Mouse (Mus musculus): ENCODE measurements at regions not wholly inside any gene's neighbourhood (a gene's known extent, or its start where the extent isn't known, plus 50 kb on each side); places are given as distances from the start of the nearest gene placed in this dataset.

DNA sequence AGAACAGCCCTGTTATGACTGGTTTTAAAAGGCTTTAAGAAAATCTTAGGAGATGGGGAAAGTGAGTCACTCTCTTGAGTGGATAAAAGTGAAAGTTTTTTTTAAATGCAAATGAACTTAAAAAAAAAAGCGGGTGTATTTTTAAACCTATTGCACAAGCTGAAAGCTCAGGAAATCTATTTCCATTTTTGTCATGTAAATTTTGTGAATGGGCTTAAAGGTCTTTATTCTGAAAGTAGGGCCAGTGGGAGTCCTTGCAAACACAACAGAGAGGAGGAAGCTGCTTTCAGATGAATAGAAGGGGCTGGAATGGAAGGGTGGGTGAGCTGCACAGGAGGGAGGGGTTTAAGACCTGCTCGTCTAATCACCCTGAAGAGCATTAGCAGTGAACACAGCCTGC is 62.9 kb downstream of the Fam84a start:
- DNase-seq = no peak

GRCm38 (mm10) chr12:14082771-14083170 is 69.1 kb downstream of the Fam84a start:
- DNase-seq = no peak

DNA sequence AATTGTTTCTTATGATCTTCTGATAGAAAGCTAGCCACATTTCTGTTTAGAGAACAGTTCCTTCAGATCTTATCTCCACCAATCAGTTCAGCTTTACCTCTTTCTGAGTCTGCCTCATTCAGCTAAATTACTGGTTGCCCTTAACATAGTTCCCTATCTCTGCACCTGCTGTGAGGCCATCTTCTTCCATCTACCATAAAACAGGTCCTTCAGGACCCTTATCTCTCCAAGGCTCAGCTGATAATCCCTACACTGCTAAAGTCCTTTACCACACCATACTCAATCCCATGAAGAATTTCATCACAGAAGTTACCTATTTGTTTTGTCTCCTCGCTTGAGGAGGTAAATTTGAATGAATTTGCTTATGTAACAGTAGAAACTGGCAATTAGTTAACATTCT is 72.0 kb downstream of the Fam84a start:
- no peak for DNase-seq

DNA sequence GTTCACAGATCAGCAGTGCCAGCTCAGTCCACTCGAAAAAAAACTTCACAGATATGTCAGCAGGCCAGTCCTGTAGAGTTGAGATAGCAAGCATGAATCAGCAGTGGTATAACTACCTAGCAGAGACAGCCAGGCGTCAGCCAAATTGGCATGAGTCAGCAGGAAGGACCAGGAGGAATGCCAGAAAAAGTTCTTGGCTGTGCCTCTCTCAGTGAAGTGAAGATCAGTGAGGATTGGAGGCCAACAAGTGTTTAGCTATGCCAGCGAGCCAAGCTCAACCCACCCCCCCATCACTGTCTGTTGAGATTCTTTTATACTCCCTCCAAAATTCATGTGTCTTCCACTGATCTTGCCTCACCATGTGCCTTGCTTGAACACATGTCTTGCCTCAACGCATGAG is 82.8 kb downstream of the Fam84a start:
- DNase-seq = peak; percentile 63

DNA sequence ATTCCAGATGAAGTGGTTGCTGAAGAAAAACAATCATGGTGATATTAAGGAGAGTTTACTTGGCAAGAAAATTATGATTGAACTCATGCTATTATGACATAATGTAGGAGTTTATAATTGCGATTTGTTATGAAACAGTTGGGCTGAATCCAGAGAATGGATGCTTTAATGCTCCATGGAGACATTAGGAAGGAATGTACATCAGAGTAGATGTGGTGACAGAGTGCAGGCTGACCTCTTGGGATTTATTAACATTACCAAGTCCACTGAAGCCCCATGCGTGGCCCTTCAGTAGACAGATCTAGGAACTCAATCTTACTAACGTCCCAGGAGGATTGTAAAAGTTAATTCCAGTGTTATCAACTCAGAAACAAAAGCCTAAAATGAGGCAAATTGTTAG is 86.5 kb downstream of the Fam84a start:
- DNase-seq = no peak

DNA sequence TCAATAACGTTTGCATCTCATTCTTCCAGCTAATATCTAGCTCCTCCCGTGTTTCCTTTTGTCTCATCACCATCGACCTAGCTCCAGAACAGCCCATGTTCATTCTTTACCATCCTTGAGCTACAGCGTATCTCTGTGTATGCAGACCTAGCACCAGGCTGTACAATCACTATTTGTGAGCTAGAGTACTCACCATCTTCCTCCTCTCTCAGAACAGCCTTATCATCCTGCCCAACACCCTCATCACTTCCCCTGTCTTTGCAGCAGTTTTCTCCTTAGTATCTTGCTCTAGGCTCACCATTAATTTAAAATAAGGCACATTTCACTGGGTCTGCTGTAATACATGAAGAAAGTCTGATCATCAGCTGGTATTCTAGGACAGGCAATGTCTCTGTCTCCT is 88.6 kb downstream of the Fam84a start:
- no peak for DNase-seq

- no peak for DNase-seq
These were observed 95.7 kb downstream of the Fam84a start for GRCm38 (mm10) chr12:14056116-14056515.

- no peak for DNase-seq
These were observed 119.5 kb downstream of the Fam84a start for GRCm38 (mm10) chr12:14032363-14032762.

DNA sequence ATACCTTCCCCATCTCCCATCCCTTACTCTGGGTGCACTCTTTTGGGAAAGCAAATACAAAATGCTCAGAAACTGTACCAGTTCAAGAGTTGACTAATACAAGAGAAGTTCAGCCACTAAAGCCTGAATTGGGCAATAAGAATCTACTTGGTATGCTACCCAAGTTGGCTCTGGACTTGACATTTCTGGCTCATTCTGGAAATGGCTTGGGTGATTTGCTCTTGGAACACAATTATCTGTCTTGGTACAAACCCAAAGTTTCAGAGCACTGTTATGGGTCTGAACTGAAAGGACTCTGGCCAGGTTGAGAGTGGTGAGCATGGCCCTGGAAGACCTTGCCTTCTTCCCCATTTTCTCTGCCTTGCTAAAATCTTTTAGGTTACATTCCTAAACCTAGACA is 136.6 kb downstream of the Fam84a start:
- no peak for DNase-seq

GRCm38 (mm10) chr12:14005991-14006390 is 145.9 kb downstream of the Fam84a start:
- DNase-seq = no peak

GRCm38 (mm10) chr12:14001672-14002071 is 150.2 kb downstream of the Fam84a start:
- DNase-seq = no peak

DNA sequence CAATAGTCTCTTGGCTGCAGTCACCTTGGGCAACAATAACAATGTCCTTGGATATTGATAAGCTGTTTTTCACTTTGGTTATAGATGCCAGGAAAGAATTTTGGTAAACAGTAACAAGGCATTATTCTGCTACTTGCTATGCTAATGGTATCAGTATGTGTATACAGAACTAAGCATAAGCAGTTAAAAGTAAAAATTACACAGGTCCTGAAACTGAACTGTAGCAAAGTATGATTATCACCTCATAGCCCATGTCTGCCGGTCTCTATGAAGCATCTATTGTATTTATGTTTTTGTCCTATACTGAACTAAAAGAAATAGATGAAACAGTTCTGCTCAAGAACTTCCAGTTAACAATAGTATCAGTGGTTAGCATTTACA is 167.5 kb downstream of the Fam84a start:
- no peak for DNase-seq

DNA sequence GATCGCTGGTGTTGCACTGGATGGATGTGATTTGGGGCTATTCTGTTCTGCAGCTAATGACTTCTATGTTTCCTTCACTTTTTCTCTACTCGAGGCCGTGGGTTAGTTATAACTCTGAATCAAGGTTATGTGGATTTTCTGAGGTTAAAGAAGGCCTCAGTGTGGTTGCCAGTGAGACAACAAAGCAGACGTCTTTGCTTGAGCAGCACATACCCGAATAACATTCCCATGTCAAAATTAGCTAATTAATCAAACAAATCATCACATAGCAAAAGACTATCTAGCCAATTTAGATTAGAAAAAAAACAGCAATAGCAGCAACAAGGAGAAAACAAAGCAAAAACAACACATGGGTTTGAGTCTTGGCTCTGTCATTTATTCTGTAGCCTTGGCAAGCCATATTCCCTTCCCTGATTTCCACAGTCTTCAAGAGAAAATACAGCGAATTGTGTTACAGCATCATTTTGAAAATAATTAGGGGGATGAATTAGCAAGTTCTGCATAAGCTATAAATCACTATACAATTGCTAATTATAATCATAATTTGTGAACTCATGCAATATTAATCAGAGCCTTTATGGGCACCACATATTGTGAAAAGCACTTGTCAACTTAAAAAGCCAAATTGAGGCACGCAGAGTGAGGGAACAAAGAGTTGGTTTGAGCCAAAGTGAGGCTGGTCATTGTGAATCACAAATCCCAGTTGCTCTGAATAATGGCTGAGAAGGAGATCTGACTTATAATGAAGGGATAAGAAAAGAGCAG is 168.0 kb downstream of the Fam84a start:
- DNase-seq = no peak

DNA sequence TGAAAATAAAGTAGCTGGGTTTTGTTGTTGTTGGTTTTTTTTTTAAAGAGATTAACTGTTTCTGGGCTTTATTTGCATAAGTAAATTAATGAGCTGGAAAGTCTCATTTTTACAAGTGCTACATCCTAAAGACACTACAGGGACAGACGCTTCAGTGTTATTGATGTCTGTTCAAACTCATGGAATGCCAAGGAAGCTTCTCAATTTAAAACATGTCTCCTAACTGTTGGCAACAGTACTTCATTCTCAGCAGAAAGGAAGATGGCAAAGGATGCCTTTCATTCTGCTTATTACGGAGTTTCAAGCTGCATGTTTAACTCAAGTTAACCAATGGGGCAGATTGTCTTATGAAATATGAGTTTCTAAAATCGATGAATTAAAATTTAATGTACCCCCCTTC is 187.3 kb downstream of the Fam84a start:
- DNase-seq = no peak

DNA sequence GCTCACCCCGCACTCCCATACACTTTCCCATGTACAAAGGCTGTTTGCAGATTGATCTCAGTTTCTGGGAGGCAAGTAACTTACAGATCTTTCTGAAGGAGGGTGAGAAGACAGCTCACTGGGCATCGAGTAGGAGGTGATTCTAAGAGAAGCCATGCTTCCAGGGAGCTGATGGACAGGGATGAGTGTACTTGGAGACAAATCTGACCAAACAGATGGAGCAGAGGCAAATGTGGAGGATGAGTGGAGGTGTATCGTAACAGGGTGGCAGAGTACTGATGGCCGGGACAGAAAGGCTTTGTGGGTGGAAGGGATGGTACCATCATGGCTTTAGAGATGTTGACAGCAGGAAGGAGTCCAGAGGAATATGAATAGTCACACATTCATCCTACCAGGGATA is 212.4 kb downstream of the Fam84a start:
- DNase-seq = no peak

DNA sequence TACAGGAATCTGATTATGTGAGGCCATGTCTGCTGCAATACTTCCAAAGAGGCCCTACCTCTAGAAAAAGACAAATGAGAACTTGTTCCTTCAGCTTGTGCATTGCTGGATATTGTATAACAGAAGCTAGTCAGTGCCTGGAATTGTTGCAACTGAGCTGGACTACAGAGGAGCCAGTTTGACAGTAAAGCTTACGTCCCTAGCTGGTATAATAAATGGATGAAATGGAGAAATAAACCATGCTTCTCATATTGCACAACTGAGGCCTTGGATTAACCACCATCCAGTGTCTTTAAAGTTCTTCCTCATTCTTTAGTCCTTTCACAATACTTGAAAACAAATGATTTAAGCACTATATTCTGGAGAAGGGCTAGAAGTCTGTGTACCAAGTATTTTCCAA is 230.8 kb downstream of the Fam84a start:
- no peak for DNase-seq

DNA sequence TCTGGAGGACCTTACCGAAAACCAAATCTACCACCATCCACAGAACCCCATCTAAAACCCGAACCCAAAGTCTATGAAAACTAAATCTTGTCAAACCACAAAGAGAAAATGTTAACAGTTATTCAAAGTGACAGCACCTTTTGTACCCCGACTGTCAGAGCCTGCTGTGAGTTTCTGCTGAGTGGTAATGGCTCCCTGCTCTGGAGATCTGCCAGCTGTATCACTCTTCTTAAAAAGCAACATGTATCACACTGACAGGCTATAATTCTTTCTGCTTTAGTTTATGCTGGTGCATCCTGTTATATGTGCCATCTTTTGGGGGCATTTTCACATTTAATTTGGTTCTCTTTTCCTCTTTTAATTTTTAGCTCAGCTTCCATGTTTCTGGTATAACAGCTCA is 268.5 kb downstream of the Fam84a start:
- DNase-seq = no peak

- DNase-seq = no peak
These were observed 282.7 kb downstream of the Fam84a start for GRCm38 (mm10) chr12:13869161-13869560.

DNA sequence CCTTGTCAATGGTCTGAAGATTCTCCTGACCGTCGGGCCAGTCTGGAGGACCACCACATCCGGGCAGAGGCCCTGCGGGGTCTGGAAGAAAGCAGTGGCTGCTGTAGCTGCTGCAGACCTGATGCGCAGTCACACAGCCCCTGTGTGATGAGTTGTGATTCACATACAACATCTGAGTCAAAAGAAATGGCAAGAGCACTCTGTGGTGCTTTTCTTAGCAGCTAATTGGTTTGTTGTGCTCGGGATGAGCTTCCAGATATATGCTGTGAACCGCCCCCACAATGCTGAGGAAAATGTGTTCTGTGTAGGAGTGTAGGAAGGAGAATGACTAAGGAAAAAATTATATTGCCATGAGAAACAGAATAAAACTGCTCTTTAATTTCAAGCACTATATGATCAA is 290.6 kb downstream of the Fam84a start:
- no peak for DNase-seq

- peak; percentile 61 for DNase-seq
These were observed 307.0 kb downstream of the Fam84a start for GRCm38 (mm10) chr12:13844532-13845485.

- DNase-seq = no peak
These were observed 308.3 kb downstream of the Fam84a start for GRCm38 (mm10) chr12:13843423-13844080.

- no peak for DNase-seq
These were observed 310.6 kb downstream of the Fam84a start for GRCm38 (mm10) chr12:13841238-13841637.

DNA sequence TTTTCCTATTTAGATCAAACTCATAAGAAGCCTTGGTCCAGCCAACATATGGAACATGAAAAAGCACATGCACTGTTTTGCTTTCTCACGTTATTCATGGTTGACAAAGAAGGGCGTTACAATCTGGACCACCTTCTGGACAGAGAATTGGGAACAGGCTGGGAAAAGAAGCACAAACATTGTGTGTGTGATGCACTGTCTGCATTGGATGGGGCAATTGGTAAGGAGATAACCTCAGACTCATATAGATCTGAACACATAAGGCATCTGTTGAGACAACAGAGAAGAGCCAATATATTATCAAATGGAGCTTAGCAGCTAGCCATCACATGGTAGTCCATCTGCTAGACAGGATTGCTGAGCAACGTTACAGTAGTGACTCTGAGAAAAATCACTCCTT is 317.1 kb downstream of the Fam84a start:
- DNase-seq = no peak
